Mouse (Mus musculus): ENCODE measurements at regions not wholly inside any gene's neighbourhood (a gene's known extent, or its start where the extent isn't known, plus 50 kb on each side); places are given as distances from the start of the nearest gene placed in this dataset.

DNA sequence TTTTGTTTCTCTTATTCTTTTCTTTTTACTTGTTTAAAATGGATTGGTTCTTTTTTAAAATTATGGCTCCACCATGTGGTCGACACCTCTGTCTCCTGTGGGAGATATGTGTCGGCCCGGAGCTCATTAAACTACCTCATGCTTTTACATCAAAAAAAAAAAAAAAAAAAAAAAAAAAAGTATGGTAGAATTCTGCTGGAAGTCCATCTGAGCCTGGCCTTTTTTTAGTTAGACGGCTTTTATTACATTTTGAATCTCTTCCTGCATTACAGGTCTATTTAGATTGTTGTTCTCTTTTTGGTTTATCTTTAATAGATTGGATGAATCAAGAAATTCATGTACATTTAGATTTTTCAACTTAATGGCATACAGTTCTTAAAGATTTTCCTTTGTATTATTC is 350.8 kb upstream of the Ascc3 start:
- DNase-seq (ENCODE audit: low read depth, low spot score): peak; percentile 47

GRCm38 (mm10) chr10:50203587-50203986 is 388.9 kb upstream of the Ascc3 start:
- DNase-seq (ENCODE audit: low read depth, low spot score): no peak

DNA sequence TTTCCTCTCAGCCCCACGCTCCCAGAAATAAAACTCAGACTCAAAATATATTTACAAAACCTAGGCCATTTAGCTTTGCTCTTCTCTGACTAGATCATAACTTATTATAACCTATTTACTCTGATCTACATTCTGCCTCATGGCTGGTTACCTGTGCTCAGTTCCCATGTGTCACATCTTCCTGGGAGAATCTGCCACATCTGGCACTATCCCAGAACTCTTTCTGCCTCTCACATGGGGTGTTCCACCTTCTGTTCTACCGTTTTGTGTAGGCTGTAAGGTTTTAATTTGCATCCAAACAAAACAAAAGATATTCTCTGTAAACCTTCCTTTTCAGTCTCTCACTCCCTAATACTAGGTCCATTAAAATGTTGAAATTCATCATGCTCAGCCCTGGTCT is 390.8 kb upstream of the Ascc3 start:
- peak; percentile 86 for DNase-seq (ENCODE audit: low read depth, low spot score)

DNA sequence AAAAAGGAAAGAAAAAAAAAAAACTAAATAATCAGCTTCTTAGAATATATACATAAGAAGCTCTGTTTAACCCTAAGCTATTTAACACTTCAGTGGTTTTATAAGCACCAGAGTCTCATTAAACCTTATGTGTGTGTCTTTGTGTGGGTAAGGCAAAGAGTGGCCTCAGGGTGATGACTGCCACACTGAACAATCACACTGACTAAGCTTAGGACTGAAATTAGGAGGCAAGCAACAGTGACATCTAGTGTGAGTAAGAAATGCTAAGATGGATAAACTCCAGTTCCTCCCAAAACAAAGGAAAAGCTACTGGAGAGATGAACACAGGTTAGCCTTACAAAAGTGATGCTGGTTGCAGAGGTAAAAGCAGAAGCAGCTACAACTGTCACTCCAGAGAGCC is 392.6 kb upstream of the Ascc3 start:
- peak; percentile 89 for DNase-seq (ENCODE audit: low read depth, low spot score)

GRCm38 (mm10) chr10:50197897-50198538 is 394.5 kb upstream of the Ascc3 start:
- DNase-seq (ENCODE audit: low read depth, low spot score): peak; percentile 6

GRCm38 (mm10) chr10:50190276-50190675 is 401.7 kb upstream of the Grik2 start:
- DNase-seq (ENCODE audit: low read depth, low spot score): peak; percentile 78

DNA sequence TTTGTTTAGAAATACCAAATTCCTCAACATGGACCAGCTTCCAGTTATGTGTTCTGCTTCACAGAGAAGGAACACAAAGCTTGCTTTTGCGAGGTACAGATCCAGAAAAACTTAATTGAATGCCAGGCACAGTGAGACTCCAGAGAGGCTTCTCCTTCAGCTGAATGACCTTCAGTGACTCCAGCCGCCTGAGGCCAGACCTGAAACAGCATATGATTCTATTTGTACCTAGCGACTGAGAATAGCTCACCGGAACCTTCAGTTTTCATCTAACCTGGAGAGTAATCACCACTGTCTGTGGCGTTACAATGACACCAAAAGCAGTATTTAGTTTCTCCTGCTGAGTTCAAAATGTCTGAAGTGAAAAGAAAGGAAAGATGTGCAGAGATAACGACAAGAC is 380.6 kb upstream of the Grik2 start:
- peak; percentile 56 for DNase-seq (ENCODE audit: low read depth, low spot score)

- DNase-seq (ENCODE audit: low read depth, low spot score): no peak
Observed at GRCm38 (mm10) chr10:50138351-50138750, 349.8 kb upstream of the Grik2 start.

DNA sequence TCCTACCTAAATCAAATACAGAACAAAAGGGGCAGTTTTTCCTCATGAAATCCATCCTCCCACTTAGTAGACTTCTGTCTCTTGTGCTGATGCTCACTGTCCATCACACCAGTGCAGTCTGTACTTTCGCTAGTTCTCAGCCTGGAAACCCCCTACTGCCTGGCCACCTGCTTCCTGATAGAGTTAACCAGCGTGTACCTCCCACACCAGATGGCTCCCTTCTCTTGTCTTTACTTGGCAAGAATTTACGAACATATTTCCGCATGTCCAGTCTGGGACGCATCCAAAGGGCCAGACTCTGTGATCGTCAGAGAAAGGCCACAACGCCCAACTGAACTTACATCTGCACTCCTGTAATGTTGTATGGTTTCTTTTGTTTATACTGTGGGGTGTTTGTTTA is 349.2 kb upstream of the Grik2 start:
- DNase-seq (ENCODE audit: low read depth, low spot score): peak; percentile 99

GRCm38 (mm10) chr10:50136165-50136564 is 347.6 kb upstream of the Grik2 start:
- peak; percentile 63 for DNase-seq (ENCODE audit: low read depth, low spot score)

DNA sequence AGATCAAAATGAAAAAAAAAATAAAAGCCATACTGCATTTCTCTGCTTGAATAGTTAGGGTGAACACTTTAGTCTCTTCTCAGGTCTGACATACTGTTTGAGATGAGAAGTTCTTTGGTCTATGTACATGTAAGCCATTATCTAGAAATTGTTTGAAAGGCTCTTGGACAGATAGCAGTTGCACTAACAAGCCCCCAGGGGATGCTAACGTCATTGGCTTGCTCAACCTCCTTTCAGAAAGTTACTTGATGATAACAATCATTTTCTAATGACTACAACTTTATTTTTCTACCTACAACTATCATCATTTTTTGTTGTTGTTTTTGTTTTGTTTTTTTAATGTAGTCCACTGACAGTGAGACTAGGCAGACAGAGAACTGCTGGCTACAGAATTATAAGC is 346.9 kb upstream of the Grik2 start:
- no peak for DNase-seq (ENCODE audit: low read depth, low spot score)
